Mouse (Mus musculus) forelimb bud, embryonic 11.5 days (tissue): ENCODE results near the gene Tsr3.

Experiments
- DNase-seq: peaks from one replicate; pipeline ENCODE4 v3.0.0-alpha.2; 2012; ENCODE audit warnings: low read depth, low spot score

Tsr3 gene

DNA sequence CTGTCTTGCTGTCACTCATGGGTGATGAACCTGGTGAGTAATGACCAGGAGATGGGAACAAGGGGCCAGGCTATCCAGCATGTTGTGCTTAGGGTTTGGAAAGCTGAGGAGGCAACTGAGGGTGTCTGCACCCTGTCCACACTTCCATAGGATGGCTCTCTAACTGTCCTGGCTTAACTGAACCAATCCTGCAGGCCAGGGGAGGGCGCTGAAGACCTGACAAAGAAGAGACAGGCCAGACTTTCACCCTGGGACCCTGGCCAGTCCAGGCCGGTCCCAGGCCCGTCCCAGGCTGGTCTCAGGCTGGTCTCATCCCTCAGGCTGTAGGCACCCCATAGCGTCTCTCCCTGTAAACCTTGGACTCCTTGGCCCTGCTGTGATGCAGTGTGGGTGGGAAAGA is 50.4 kb downstream of the Tsr3 start:
- no peak for DNase-seq
